Mouse (Mus musculus) heart, embryonic 16.5 days (tissue): ENCODE measurements around the gene Zfp74. TPM values are rescaled to one million over a fixed set of nuclear protein-coding genes. Genes with fewer than 3 reads are reported as not detected.

Source experiments
- ATAC-seq: fragments of 200-750 bp; cut with Nextera tagmentation; replicated peaks from 2 replicates; pipeline ENCODE4 v1.8.0; 2017; ENCODE audit warnings: moderate number of reproducible peaks; ENCODE audit not compliant: insufficient read depth, low FRiP score; ENCODE audit errors: extremely low read depth
- H3K27ac ChIP-seq: fragments of 300-500 bp; sonication (generic); 2 replicates; pipeline ENCODE4 v1.5.1; 2014; ENCODE audit warnings: mild to moderate bottlenecking, low read length, control low read depth, moderate library complexity
- H3K27me3 ChIP-seq: fragments of 300-500 bp; sonication (generic); 2 replicates; pipeline ENCODE4 v1.6.1; 2014; ENCODE audit warnings: low read length, mixed read lengths; ENCODE audit not compliant: control insufficient read depth, insufficient read depth
- H3K36me3 ChIP-seq: fragments of 300-500 bp; sonication (generic); 2 replicates; pipeline ENCODE4 v1.6.1; 2014; ENCODE audit not compliant: control insufficient read depth, insufficient read depth
- H3K4me1 ChIP-seq: fragments of 300-500 bp; sonication (generic); 2 replicates; pipeline ENCODE4 v1.6.1; 2014; ENCODE audit warnings: low read length, mixed read lengths; ENCODE audit not compliant: control insufficient read depth, insufficient read depth
- H3K4me2 ChIP-seq: fragments of 300-500 bp; sonication (generic); 2 replicates; pipeline ENCODE4 v1.6.1; 2014; ENCODE audit warnings: low read depth, mild to moderate bottlenecking, control low read depth, low read length
- H3K4me3 ChIP-seq: fragments of 300-500 bp; sonication (generic); 2 replicates; pipeline ENCODE4 v1.5.1; 2014; ENCODE audit warnings: mild to moderate bottlenecking, control low read depth, low read length
- H3K9ac ChIP-seq: fragments of 300-500 bp; sonication (generic); 2 replicates; pipeline ENCODE4 v1.6.1; 2014; ENCODE audit warnings: low read length, control low read depth
- H3K9me3 ChIP-seq: fragments of 300-500 bp; sonication (generic); replicated peaks from 2 replicates; pipeline ENCODE4 v1.6.1; 2016; ENCODE audit warnings: low read length; ENCODE audit not compliant: control insufficient read depth
- WGBS: fragments of 180-500 bp; shearing (Covaris S2); extraction: QIAGEN DNeasy Blood & Tissue Kit; methylation state at CpG from one replicate; pipeline ENCODE4 v1.1.7; 2014; 5-methylcytosine and 5-hydroxymethylcytosine counted together
- polyA plus RNA-seq: library from polyadenylated mRNA; unstranded; fragments of >200 nt; fragmentation: Nextera tagmentation; extraction: Ambion mirVana; gene quantifications from 2 replicates; pipeline ENCODE4 v1.2.1, GENCODE M21; 2015

The Zfp74 gene
- polyA plus RNA-seq, 1 experiment from 2014 or later, result 8.3 TPM

- Histone ChIP-seq H3K9ac (no peak overlapping the region), H3K27ac (no peak overlapping the region), H3K27me3 (no peaks in the 10 kb centered on the region), H3K4me3 (no peak overlapping the region), H3K36me3 (peaks cover 36% of the 10 kb centered on the region), H3K4me2 (no peak overlapping the region), H3K9me3 (no peaks in the 10 kb centered on the region), H3K4me1 (peaks cover 6% of the 10 kb centered on the region; the same call in 1 of the 2 replicates)
- 81% methylated on average over 6 of the region's 6 CpGs for WGBS
- no peak for ATAC-seq
Observed at GRCm38 (mm10) chr7:29938856-29939255, 15.0 kb downstream of the Zfp74 start.

- WGBS, result 68% methylated on average over 2 of the region's 2 CpGs
- no peaks in the 10 kb centered on the region for H3K9me3 ChIP-seq
- H3K27ac ChIP-seq, result no peak overlapping the region
- no peak overlapping the region for H3K4me3 ChIP-seq
- no peaks in the 10 kb centered on the region for H3K36me3 ChIP-seq
- no peaks in the 10 kb centered on the region for H3K27me3 ChIP-seq
- no peak for ATAC-seq
- H3K9ac ChIP-seq, result no peak overlapping the region
- H3K4me2 ChIP-seq, result no peak overlapping the region
- peaks cover 4% of the 10 kb centered on the region for H3K4me1 ChIP-seq
Observed at GRCm38 (mm10) chr7:29922780-29923179, 31.1 kb downstream of the Zfp74 start.

GRCm38 (mm10) chr7:29921439-29922093 lies 32.3 kb downstream of the Zfp74 start:
- H3K27ac ChIP-seq, result no peak overlapping the region
- no peaks in the 10 kb centered on the region for H3K36me3 ChIP-seq
- no peak overlapping the region for H3K4me3 ChIP-seq
- H3K27me3 ChIP-seq, result no peaks in the 10 kb centered on the region
- ATAC-seq, result no peak
- H3K9ac ChIP-seq, result no peak overlapping the region
- 60% methylated on average over 6 of the region's 6 CpGs for WGBS
- H3K4me1 ChIP-seq, result peaks cover 10% of the 10 kb centered on the region
- no peak overlapping the region for H3K4me2 ChIP-seq
- H3K9me3 ChIP-seq, result no peaks in the 10 kb centered on the region

GRCm38 (mm10) chr7:29918062-29918453 lies 35.8 kb downstream of the Zfp74 start:
- 81% methylated on average over 4 of the region's 4 CpGs for WGBS

GRCm38 (mm10) chr7:29917371-29918061 lies 36.4 kb downstream of the Zfp74 start:
- ATAC-seq, result peak; percentile 63; the same call in 1 of the 2 replicates
- Histone ChIP-seq H3K9me3 (peaks cover 11% of the 10 kb centered on the region), H3K9ac (peak overlapping the region; percentile 42), H3K4me2 (peak overlapping the region; percentile 40), H3K27me3 (no peaks in the 10 kb centered on the region), H3K27ac (peak overlapping the region; percentile 87), H3K4me3 (no peak overlapping the region), H3K36me3 (peaks cover 32% of the 10 kb centered on the region), H3K4me1 (peaks cover 10% of the 10 kb centered on the region)
- 39% methylated on average over 6 of the region's 6 CpGs for WGBS

More at GRCm38 (mm10) chr7:29918062-29918453, 35.8 kb downstream of the Zfp74 start:
- peak overlapping the region; percentile 87 for H3K27ac ChIP-seq
- peaks cover 10% of the 10 kb centered on the region for H3K4me1 ChIP-seq
- H3K4me3 ChIP-seq, result no peak overlapping the region
- H3K9me3 ChIP-seq, result peaks cover 11% of the 10 kb centered on the region
- peaks cover 29% of the 10 kb centered on the region for H3K36me3 ChIP-seq
- H3K9ac ChIP-seq, result peak overlapping the region; percentile 42
- H3K4me2 ChIP-seq, result peak overlapping the region; percentile 40
- ATAC-seq, result no peak
- no peaks in the 10 kb centered on the region for H3K27me3 ChIP-seq

GRCm38 (mm10) chr7:29912172-29912571 lies 41.7 kb downstream of the Zfp74 start:
- H3K27ac ChIP-seq, result no peak overlapping the region
- H3K9ac ChIP-seq, result no peak overlapping the region
- H3K36me3 ChIP-seq, result peaks cover 46% of the 10 kb centered on the region
- no peak overlapping the region for H3K4me2 ChIP-seq
- no peak overlapping the region for H3K4me3 ChIP-seq
- no peaks in the 10 kb centered on the region for H3K27me3 ChIP-seq
- WGBS, result 89% methylated on average over 13 of the region's 13 CpGs
- peaks cover 11% of the 10 kb centered on the region for H3K9me3 ChIP-seq
- ATAC-seq, result no peak
- peaks cover 14% of the 10 kb centered on the region for H3K4me1 ChIP-seq

GRCm38 (mm10) chr7:29910252-29910651 lies 43.6 kb downstream of the Zfp74 start:
- 79% methylated on average over 2 of the region's 2 CpGs for WGBS
- no peak overlapping the region for H3K9ac ChIP-seq
- H3K27ac ChIP-seq, result no peak overlapping the region
- no peak overlapping the region for H3K4me2 ChIP-seq
- peaks cover 40% of the 10 kb centered on the region for H3K36me3 ChIP-seq
- no peaks in the 10 kb centered on the region for H3K27me3 ChIP-seq
- no peak overlapping the region for H3K4me3 ChIP-seq
- peaks cover 18% of the 10 kb centered on the region for H3K4me1 ChIP-seq
- no peak for ATAC-seq
- peaks cover 8% of the 10 kb centered on the region for H3K9me3 ChIP-seq

- Histone ChIP-seq H3K36me3 (peaks cover 25% of the 10 kb centered on the region), H3K9ac (peak within 1 kb of the TSS; percentile 82), H3K4me1 (peaks cover 18% of the 10 kb centered on the region), H3K4me2 (peak within 1 kb of the TSS; percentile 65), H3K27me3 (no peaks in the 10 kb centered on the region), H3K27ac (peak within 1 kb of the TSS; percentile 98), H3K4me3 (peak within 1 kb of the TSS; percentile 76), H3K9me3 (no peaks in the 10 kb centered on the region)
- WGBS, result under 1% methylated on average over 33 of the region's 33 CpGs
- peak; percentile 83 for ATAC-seq
Observed at GRCm38 (mm10) chr7:29908130-29908950, 45.5 kb downstream of the Zfp74 start, which contains the start of gene Zfp383. Gene Zfp383 (plus strand): TSS chr7:29908223.
